Mouse (Mus musculus): ENCODE data around the gene Popdc2. TPM values are rescaled to one million over a fixed set of nuclear protein-coding genes. Genes with fewer than 3 reads are reported as not detected.

Popdc2 gene
- polyA plus RNA-seq, 1 experiment from 2014 or later, result 0.52 TPM

- Histone ChIP-seq H3K27ac (replicated peaks) (no peak overlapping the region), H3K9me3 (no peaks in the 10 kb centered on the region), H3K9ac (no peak overlapping the region), H3K4me3 (no peak overlapping the region), H3K4me1 (replicated peaks) (no peaks in the 10 kb centered on the region), H3K27me3 (no peaks in the 10 kb centered on the region), H3K4me2 (no peak overlapping the region), H3K36me3 (no peaks in the 10 kb centered on the region)
- 87% methylated on average over 2 of the region's 2 CpGs for WGBS
- no peak for ATAC-seq (ENCODE audit: low FRiP score, low read depth)
These were observed 63.4 kb downstream of the Popdc2 start for GRCm38 (mm10) chr16:38425374-38425773.

DNA sequence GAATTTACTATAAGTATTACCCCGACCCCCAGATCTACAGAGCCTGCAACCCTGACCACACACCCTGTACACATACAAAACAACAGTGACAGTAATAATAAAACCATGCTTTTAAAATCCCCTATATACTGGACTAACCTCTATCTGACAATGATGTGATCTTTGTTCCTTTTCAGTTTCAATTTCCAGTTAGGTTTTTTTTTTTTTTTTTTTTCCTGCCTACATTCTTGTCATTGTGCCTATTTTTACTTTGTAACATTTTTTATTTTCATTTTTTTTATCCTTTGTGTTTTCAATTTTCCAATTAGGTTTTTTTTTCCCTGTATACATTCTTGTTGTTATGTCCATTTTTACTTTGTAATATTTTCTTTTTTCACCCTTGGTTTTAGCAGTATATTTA is 63.8 kb downstream of the Popdc2 start:
- no peak overlapping the region for H3K9ac ChIP-seq
- H3K4me3 ChIP-seq, result no peak overlapping the region
- H3K9me3 ChIP-seq, result no peaks in the 10 kb centered on the region
- H3K36me3 ChIP-seq, result no peaks in the 10 kb centered on the region
- 92% methylated on average over 1 of the region's 1 CpGs for whole genome bisulfite sequencing
- no peaks in the 10 kb centered on the region for H3K4me1 ChIP-seq (replicated peaks)
- H3K4me2 ChIP-seq, result no peak overlapping the region
- H3K27ac ChIP-seq (replicated peaks), result no peak overlapping the region
- H3K27me3 ChIP-seq, result no peaks in the 10 kb centered on the region
- ATAC-seq (ENCODE audit: low FRiP score, low read depth), result no peak

Other genes with a start within 250 kb of the Popdc2 start
- not detected in 2 replicates for gene Nr1i2, start 67.4 kb upstream of the Popdc2 start, polyA plus RNA-seq (2015; fragmentation: Nextera tagmentation; extraction: Ambion mirVana)
- 1.1 and 1.4 TPM in 2 replicates for gene Maats1, start 20.1 kb upstream of the Popdc2 start, polyA plus RNA-seq (2015; fragmentation: Nextera tagmentation; extraction: Ambion mirVana)
- gene Cox17, start 15.2 kb upstream of the Popdc2 start, polyA plus RNA-seq (2015; fragmentation: Nextera tagmentation; extraction: Ambion mirVana), result 74.4 and 94.5 TPM in 2 replicates
- gene Gm21987, start 15.2 kb upstream of the Popdc2 start, polyA plus RNA-seq (2015; fragmentation: Nextera tagmentation; extraction: Ambion mirVana), result not detected in 2 replicates
- 0.43 and 0.45 TPM in 2 replicates for gene Pla1a, start 70.9 kb downstream of the Popdc2 start, polyA plus RNA-seq (2015; fragmentation: Nextera tagmentation; extraction: Ambion mirVana)
- 143 and 165 TPM in 2 replicates for gene Adprh, start 90.5 kb downstream of the Popdc2 start, polyA plus RNA-seq (2015; fragmentation: Nextera tagmentation; extraction: Ambion mirVana)
- 0.50 and 0.56 TPM in 2 replicates for gene Cd80, start 93.4 kb downstream of the Popdc2 start, polyA plus RNA-seq (2015; fragmentation: Nextera tagmentation; extraction: Ambion mirVana)
- gene Timmdc1, start 160.5 kb downstream of the Popdc2 start, polyA plus RNA-seq (2015; fragmentation: Nextera tagmentation; extraction: Ambion mirVana), result 32.0 and 35.2 TPM in 2 replicates
- 50.7 and 52.8 TPM in 2 replicates for gene Poglut1, start 188.0 kb downstream of the Popdc2 start, polyA plus RNA-seq (2015; fragmentation: Nextera tagmentation; extraction: Ambion mirVana)
- gene Tmem39a, start 196.5 kb downstream of the Popdc2 start, polyA plus RNA-seq (2015; fragmentation: Nextera tagmentation; extraction: Ambion mirVana), result 35.2 and 36.3 TPM in 2 replicates